Mouse (Mus musculus) liver, embryonic 14.5 days (tissue): Measurements from ENCODE around the gene Lce3f.

ENCODE experiments used
- CTCF ChIP-seq: IDR thresholded peaks from 2 replicates; pipeline ENCODE4 v1.5.1; 2016; ENCODE audit warnings: antibody characterized with exemption, low read depth, control low read depth
- EP300 ChIP-seq: IDR thresholded peaks from 2 replicates; pipeline ENCODE4 v1.6.1; 2016; ENCODE audit warnings: antibody characterized with exemption, low read depth

DNA sequence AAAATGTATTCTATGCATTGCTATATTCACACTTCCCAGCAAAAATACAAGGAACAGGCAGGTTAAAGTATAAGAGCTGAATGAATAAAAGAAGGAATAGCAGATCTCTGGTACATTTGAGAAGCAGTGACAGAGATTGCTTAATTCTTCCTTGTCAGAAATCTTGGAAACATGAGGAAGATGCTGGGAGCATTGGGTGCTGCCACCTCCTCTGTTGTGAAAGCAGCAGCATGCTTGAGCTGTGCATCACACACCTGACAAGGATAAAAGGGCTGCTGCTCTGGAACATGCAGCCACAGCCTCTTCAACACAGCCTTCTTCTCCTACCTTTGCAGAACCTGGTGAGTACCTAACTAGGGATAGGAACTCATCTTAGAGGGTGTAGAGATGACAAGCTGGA is at the start of gene Lce3f:
- TF ChIP-seq CTCF (no peak), EP300 (no peak)
